Mouse (Mus musculus) lung, adult 2 months (tissue): ENCODE results near the gene Pilrb2.
"Not testable (repeated sequence)": the region's sequence is repeated elsewhere in the genome, so short reads cannot be mapped to it uniquely, and the experiment has no call there.

Source experiments
- CTCF ChIP-seq: fragments of 200-500 bp; IDR thresholded peaks from 2 replicates; pipeline ENCODE4 v1.5.1; 2011; ENCODE audit warnings: mild to moderate bottlenecking, low read length, control low read depth; ENCODE audit not compliant: insufficient read depth
- POLR2A ChIP-seq: fragments of 200-500 bp; IDR thresholded peaks from 2 replicates; pipeline ENCODE4 v1.6.1; 2011; ENCODE audit warnings: low read depth, mild to moderate bottlenecking, control low read depth, low read length, borderline replicate concordance; ENCODE audit errors: extremely low read depth

GRCm38 (mm10) chr5:137850313-137850712 lies 21.3 kb downstream of the Pilrb2 start:
- TF ChIP-seq CTCF, POLR2A: not testable (repeated sequence)
